Mouse (Mus musculus) 3134 (cell line): Measurements from ENCODE around the gene Gm14685.
"Not testable (repeated sequence)": the region's sequence is repeated elsewhere in the genome, so short reads cannot be mapped to it uniquely, and the experiment has no call there.

Experiments used
- DNase-seq: peaks from one replicate; pipeline ENCODE4 v3.0.0-alpha.2; 2011; ENCODE audit warnings: low spot score; ENCODE audit not compliant: insufficient read length; ENCODE audit errors: extremely low read depth

The Gm14685 gene

GRCm38 (mm10) chrX:73116747-73117146 is at the start of gene Gm14685:
Gene Gm14685, plus strand, starts transcription at chrX:73117047.
- DNase-seq, result not testable (repeated sequence)

GRCm38 (mm10) chrX:73082267-73083055 is 34.4 kb upstream of the Gm14685 start, which contains the start of gene Xlr4a:
Gene Xlr4a, minus strand, starts transcription at chrX:73082478.
- DNase-seq, result not testable (repeated sequence)

- DNase-seq, result peak; percentile 41
Observed at GRCm38 (mm10) chrX:73096941-73097508, 19.8 kb upstream of the Gm14685 start, which contains the start of gene Xlr3a. Gene Xlr3a, minus strand, starts transcription at chrX:73097095.

GRCm38 (mm10) chrX:73122859-73123829 is 6.3 kb downstream of the Gm14685 start:
- not testable (repeated sequence) for DNase-seq

GRCm38 (mm10) chrX:73143218-73143618 is 26.4 kb downstream of the Gm14685 start:
- DNase-seq, result not testable (repeated sequence)

GRCm38 (mm10) chrX:73148496-73148895 is 31.6 kb downstream of the Gm14685 start, which contains the start of gene Xlr5b:
Gene Xlr5b, plus strand, starts transcription at chrX:73148796.
- DNase-seq, result not testable (repeated sequence)

GRCm38 (mm10) chrX:73149350-73149749 is 32.5 kb downstream of the Gm14685 start, which contains the start of gene DXBay18:
Gene DXBay18, minus strand, starts transcription at chrX:73149450.
- DNase-seq, result not testable (repeated sequence)

- not testable (repeated sequence) for DNase-seq
Observed at GRCm38 (mm10) chrX:73176889-73177288, 60.0 kb downstream of the Gm14685 start, which contains the start of gene Spin2d. Gene Spin2d, minus strand, starts transcription at chrX:73176989.
